ENCODE assay signal across 24 mouse cellular contexts in the genomic region with DNA sequence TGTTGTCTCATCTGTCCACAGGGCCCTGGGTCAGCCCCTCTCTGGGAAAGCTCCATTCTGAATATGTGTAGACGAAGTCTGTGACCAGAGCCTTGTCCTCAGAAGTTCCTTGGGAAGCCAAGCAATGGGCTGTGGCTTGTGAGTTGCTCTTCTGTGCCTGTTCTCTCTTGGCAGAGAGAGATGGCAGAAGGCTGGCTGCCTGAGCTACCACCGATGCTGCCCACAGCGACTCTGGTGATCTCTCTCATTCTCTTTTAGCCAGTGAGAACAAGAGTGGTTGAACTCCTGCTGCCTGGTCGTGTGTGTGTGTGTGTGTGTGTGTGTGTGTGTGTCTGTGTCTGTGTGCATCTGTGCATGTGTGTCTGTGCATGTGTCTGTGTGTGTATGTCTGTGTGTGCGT.
"Had no signal": no experiment of that assay in that cellular context is flagged by ENCODE, and none has a peak within 500 bp of the region (broad histone marks: within the 10 kb centered on the region; RNA-seq: fewer than 3 reads in every experiment).

No protein-coding gene starts in this region.

- DNase-seq: gastrocnemius, adult 2 months; gastrocnemius, postnatal 10 days; gastrocnemius, postnatal 25 days; heart, adult 18-20 months; heart, postnatal 10 days; heart, postnatal 4 days; kidney, adult 18-20 months; kidney, adult 8-10 months; kidney, postnatal 10 days; kidney, postnatal 25 days; kidney, postnatal 4 days; liver; liver, embryonic 13.5 days had no signal

- H3K4me1 ChIP-seq: heart, embryonic 10.5 days; heart, embryonic 12.5 days; hindbrain, embryonic 13.5 days; intestine, embryonic 15.5 days; liver, embryonic 13.5 days; liver, embryonic 15.5 days had no signal

- H3K4me3 ChIP-seq: gastrocnemius, adult 2 months; heart, embryonic 10.5 days; heart, embryonic 12.5 days; hindbrain, embryonic 10.5 days; hindbrain, embryonic 13.5 days; hindbrain, embryonic 15.5 days; intestine, embryonic 15.5 days; layer of hippocampus, adult 2 months; left cerebral cortex, adult 2 months; limb, embryonic 10.5 days; limb, embryonic 12.5 days; liver, embryonic 13.5 days; liver, embryonic 15.5 days had no signal

- H3K27ac ChIP-seq: gastrocnemius, adult 2 months; heart, embryonic 10.5 days; hindbrain, embryonic 10.5 days; hindbrain, embryonic 13.5 days; hindbrain, embryonic 15.5 days; intestine, embryonic 15.5 days; layer of hippocampus, adult 2 months; left cerebral cortex, adult 2 months; limb, embryonic 10.5 days; limb, embryonic 12.5 days; liver, embryonic 13.5 days; liver, embryonic 15.5 days had no signal

- H3K27me3 ChIP-seq: hindbrain, embryonic 13.5 days; hindbrain, embryonic 15.5 days; intestine, embryonic 15.5 days; limb, embryonic 12.5 days had no signal
